Mouse (Mus musculus) spleen, postnatal 14 days (tissue): ENCODE results near the gene Iqch.

Experiments used
- DNase-seq, 2 experiments: peaks; one replicate each; pipeline ENCODE4 v3.0.0; 2021 to 2022; ENCODE audit warnings: low spot score in 2 of 2

The Iqch gene

DNA sequence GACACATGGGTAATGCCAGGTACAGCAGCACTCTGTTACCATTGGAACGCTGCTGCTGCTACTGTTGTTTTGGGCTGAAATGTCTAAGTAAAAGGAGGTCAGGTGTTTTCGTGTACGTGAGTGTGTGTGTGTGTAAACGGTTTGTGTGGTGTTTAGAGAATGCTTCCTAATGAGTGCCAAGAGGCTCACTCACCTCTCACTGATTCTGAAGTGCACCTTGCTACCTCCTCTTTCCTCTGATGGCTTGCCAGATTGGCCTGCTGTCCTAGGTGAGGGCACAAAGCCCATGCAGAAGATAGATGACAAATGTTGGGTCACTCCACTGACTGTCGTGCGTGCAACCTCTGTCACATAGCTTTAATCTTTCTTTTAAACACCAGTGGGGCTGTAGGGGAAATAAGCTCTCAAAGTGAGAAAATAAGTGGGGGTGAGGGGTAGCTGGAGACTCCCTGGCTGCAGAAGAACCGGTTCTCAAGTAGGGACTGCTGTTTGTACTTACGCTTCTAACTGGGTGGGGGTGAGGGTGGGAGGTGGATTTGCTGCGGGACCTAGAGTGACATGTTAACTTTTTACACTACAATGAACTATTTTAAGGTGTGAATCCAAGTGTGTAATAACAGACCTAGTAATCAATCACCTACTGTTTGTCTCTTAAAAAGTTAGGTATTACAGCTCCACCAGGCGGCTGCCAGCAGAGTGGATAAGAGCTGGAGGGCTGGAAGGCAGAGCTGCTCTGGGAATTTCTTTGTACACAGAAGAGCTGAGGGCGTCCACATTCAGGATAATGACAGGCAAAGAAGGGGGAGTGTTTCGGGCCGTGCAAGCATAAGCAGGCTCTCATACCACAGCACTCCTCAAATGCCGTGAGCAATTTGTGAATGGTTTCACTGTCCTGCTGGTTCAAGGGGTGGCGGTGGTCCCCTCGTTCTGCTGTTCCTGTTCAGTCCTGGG, 10.5 kb upstream of the Iqch start:
- no peak for DNase-seq

DNA sequence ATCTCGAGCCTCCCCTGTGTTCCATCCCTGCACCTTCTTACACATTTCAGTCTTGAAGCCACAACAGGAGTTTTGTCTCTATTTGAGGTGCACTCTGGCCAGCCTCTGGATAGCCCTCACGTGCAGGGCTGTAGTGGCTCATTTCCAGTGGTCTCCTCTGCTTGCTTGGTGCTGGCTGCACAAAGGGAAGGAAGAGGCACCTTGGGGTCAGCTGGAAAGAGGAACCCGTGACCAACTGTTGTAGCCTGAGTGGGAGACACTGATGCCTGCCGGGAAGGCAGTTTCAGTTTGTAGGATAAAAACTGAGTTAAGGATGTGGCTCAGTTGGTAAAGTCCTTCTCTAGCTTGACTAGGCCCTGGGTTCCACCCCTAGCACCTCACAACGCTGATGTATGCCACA, 9.7 kb upstream of the Iqch start:
- DNase-seq, result no peak

DNA sequence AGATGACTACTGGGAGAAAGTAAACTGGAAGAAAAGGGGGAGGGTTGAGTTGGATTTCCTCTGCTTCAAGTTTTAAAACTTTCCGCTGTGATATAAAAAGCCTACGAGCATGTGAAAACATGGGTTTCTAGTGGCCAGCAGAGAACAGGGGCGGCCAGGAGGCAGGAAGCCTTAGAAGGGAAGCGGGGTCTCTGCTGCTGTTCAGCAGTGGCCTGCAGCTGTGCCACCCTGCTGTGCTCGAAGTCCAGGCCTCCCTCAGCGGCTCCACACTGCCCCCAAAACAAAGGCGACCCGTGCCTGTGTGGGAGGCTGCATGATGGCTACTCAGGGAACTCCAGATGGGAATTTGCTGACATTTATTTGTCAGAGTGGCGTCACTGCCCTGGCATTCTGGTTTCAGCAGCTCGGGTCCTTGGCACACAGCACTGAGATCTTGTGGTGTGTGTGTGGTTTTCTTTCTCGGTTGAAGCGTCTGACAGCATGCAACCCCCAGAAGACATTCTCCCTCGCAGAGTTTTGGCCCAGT, 8.6 kb upstream of the Iqch start:
- DNase-seq, result no peak

DNA sequence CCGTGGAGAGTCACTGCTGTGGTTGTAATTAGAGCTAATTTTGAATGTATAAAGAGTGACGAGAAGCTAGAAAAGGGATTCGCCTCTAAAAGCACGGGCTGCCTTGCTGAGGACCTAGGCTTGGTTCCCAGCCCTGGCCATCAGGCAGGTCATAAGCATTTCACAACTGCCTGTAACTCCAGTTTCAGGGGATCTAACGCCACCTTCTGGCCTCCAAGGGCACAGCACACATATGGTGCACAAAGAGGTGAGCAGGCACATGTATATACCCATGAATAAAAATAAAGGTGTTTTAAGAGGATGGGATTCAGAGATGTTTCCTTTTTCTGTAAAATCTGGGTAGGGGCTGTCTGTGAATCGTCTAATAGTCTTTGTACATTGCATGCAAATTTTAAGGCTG, 7.9 kb upstream of the Iqch start:
- no peak for DNase-seq

DNA sequence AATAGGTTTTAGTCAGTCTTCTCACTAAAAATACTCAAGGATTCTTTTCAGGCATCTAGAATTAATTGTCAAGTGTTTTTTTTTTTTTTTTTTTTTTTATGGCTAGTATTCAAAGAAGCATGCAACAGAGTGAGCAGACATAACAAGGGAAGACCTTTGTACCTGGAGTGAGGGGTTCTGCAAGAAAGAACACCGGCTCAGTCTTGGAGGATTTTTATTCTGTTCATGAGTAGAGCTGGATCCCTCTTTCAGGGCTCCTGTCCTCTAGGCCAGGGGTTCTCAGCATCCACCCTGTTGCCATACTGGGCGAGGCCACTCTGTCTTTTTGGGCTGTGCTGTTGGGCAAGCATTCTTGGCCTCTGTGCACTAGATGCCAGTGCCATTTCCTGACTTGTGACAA, 7.5 kb upstream of the Iqch start:
- DNase-seq, result no peak

DNA sequence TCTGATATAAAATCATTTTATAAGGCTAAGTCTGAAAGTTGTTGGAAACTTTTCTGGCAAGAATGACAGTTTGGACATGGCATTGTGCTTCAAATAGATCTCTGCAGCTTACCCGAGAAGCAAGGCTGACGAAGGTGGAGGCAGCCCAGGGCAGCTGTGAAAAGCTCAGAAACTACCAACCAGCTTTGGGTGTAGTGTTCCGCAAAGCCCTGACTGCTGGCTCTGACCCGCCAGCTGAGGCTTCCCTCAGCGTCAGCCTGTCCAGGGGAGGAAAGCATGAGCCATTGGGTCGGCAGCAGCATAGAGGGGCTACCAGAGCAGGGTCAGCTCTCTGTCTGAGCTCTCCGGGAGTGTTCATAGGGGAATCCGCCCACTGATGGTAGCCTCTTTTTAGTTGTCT, 7.0 kb upstream of the Iqch start:
- DNase-seq, result no peak

DNA sequence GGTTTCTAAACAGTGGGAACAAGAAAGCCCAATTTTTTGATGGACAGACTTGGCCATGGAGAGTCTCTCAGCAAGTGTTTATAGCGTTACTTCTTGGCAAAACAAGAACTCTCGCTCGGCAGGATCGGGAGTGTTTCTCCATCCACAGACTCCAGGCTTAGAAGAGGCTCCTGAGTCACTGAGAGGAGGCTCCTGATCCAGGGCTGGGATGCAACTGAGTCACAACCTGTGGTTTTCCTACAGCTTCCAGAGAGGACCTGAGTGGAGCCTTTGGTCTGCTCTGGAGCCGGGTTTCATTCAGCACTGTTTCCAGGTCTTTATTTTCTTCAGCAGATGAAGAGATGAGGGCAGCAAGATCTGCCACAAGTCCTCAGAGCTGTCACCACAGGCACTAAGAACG, 5.7 kb upstream of the Iqch start:
- DNase-seq, result no peak

DNA sequence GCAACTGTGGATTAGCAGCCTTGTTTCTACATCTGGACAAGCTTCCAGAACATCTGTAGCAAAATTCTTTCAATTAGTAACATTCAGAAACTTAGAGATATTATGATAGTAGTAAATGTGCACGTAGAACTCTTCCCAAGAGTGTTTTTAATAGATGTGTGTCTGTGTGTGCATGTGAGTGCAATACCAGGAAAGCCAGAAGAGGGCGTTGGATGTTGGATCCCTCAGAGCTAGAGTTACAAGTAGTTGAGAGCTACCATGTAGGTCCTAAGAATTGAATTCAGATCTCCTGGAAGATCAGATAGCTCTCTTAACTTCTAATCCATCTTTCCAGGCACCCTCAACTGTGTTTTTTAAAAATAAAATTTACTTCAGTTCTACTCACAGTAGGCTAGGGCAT, 4.3 kb upstream of the Iqch start:
- no peak for DNase-seq

DNA sequence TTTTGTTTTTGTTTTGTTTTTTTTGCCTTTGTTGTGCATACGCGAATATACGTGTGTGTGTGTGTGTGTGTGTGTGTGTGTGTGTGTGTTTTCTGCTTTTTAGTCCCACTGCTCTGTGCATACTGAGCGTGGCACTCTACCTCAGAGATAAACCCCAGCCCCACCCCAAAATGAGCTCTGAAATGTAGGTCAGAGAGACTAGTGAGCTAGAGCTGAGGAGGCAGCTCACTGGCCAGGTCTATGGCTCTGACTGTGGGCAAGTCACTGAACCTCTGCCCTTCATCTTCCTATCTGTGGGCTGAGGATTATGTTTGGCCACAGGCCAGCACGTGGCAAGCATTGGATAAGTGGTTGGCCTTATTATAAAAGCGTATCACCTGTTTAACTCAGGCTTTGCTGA, 1.6 kb upstream of the Iqch start:
- DNase-seq, result peak in 1 of 2 experiments; percentile 9

DNA sequence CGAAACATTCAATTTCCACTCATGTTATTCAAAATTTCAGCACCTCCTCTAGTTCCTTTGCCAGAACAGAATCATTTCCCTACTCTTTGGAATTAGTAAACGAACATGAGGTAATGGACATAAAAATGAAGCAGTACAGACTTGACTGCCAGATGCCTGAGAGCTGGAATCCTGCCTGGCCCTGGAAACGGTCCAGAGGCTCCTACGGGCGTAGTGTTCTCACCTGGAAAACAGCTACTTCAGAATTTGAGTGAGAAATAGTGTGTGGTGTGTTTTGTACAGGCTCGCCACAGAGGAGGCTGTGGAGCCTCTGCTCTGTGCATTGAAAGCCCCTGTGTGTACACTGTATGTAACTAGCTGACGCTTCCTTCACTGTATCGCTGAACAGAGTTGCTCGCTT, 5.6 kb downstream of the Iqch start:
- DNase-seq, result no peak

DNA sequence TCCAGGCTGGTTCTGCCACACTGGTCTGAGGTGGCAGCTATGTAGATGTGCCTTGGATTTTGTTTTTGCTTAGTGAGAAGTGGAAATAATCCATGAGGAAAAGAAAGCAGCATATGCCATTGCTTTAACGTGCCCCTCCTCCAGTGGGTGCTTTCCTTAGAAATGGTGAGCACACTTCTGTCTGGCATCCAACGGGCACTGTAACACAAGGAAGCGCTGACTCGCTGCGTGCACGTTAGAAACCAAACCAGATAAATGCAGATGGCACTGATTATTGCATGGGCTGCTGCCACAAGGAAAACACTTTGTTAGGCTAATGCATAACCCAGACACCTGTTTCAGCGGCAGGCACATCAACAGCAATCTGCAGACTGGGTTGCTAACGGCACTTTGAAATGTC, 6.6 kb downstream of the Iqch start:
- no peak for DNase-seq

DNA sequence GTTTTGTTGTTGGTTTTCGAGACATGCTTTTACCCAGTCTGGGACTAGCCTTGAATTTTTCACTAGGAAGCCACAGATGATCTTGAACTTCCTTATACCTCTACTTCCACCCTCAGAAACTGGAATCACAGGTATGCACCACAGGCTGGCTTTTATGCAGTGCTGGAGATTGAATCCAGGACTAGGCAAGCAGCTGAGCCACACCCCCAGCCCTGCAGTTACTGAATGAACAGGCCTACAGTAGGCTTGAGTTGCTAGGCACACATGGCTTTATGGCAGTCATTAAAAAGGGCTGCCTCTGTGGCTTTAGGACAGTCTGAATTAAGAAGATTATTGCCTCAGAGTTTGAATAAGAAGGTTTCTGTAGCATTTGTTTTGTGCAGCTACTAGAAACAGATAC, 7.3 kb downstream of the Iqch start:
- DNase-seq, result no peak

DNA sequence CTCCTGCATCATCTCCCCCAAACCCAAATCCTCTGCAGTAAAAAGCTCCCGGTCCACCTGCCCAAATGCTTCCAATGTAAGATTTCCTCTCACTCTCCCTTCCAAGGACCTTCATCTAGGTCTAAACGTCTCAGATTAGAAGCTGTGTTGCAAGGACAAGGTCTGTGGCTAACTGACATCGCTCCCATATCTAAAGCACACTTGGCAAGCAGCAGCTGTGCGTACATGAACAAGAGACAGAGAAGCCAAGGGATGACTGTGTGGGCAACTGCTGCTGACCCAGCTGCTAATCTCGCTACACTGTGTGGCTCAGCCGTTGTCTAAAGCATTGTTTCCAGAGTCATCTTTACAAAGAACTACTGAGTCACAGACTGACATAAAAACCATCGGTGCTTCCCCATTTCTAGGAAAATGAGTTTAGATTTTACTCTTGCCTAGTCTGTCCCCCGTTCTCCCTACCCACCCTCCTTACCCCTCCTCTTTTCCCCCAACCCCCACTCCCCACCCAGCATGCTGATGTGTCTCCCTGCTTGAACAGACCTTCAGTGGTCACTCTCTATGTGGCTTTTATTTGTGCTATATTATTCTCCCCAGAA, 10.5 kb downstream of the Iqch start:
- DNase-seq, result no peak

DNA sequence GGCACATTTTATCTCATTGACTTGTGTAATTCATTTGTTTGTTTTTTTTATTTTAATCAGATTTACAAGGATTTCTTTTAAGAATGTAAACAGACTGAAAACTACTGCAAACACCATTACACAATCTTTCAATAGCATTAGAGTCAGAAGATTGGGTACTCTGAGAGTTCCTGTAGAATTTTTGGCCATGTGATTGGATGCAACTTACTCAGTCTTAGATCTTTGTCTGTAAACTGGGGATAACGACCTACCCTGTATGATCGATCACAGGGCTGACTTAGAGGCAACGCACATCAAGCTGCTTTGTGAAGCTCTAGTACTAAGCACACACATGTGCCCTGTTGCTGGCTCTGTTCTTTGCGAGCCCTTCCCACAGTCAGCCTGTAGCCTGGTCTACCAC, 11.7 kb downstream of the Iqch start:
- no peak for DNase-seq

DNA sequence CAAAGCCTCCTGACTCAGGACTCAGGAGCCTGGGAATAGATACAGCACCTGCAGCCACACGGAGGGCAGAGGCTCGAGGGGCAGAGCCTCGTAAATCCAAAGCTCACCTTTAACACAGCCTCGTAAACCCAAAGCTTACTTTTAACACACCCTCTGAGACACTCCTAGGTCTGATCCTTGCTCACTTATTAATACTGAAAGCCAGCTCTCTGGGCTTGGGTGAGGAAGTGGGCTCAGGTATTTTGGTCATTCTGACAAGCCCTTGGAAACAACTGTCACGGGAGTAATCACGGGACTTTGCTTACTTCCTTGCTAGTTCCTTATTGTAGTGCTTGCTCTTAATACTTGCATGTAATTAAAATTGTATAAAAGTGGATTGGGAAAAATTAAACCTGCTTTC, 13.1 kb downstream of the Iqch start:
- no peak for DNase-seq

DNA sequence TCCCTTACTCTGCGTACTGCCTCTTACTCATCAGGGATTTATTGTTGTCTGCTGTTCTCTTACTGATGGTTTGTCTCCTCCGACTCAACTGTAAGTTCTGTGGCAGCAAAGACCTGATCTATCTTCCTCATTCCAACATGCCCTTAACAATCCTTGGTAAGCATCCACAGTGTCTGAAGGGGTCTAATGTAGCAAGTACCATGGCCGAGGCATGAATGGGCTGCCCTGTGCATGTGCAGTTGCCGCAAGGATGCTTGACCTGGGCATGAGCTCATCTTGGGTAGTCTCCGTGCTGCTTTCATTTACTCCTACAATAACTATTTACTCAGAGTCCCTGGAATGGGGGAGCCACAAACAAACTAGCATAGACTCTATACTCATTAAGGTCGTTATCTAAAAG, 17.0 kb downstream of the Iqch start:
- DNase-seq, result no peak

DNA sequence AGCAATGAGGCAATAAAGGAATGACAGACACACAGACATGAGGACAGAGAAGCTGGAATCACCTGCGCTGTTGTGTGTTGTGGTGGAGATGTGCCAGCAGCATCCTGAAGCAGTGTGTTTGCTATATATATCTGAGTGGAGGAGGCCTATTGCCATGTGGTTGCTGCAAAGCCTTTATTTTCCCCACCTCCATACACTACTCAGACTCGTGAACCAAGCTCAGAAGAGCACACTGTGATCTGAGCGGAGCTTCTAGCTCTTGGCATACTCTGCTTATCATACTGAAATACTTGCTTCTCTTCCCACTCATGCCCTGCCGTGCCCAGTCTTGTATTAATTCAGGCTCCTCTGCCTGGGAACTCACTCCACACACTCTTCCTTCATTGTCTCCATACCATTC, 20.5 kb downstream of the Iqch start:
- no peak for DNase-seq

DNA sequence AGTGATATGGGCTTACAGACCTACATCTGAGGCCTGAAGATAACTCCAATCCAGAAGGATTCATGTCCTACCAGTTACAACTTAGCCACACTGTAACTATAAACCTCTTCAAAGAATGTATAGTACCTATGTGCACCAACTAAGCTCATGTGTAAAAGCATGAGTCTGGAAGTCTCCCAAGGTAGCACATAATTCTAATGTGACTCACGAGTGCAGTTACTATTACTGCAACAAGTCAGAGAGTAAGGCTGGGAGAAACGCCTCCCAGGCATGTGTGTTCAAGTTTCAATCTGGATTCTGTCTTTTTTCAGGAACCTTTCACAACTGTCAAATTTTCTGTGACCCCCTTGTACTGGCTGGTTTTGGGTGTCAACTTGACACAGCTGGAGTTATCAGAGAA, 22.2 kb downstream of the Iqch start:
- DNase-seq, result no peak

DNA sequence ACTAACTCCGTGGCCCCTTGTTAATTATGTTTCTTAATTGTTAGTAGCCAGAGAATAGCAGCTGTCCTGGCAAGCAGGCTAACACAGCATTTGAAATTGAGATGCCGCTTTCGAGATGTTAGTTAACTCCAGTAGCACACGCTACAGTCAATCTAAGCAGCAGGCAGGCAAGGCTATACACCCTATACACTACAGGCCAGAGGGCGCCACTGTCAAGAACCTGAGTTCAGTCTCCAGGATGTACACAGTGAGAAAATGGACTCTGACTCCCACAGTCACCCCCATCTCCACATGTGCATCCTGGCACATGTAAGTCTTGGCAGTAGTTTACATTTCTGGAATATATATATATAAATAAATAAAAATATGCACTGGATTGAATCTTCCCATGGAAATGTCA, 22.6 kb downstream of the Iqch start:
- DNase-seq, result no peak

DNA sequence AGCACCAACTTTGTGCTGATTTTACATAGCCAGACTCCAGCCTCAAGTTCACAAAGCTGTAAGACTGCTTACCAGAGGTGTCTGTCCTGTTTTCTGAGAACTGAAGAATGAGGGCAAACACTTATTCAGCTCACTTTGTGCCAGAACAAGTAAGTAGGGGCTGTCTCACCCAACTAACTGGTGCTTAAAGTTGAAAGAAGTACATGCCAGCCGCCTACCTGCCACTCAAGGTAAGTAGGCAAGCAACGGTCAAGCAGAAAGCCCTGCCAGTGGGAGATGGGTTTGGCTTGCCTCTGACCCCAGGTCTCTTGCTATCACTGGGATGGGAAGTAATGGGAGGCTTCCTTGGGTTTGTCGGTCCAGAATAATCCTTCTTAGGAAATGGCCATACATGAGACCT, 24.8 kb downstream of the Iqch start:
- no peak for DNase-seq

DNA sequence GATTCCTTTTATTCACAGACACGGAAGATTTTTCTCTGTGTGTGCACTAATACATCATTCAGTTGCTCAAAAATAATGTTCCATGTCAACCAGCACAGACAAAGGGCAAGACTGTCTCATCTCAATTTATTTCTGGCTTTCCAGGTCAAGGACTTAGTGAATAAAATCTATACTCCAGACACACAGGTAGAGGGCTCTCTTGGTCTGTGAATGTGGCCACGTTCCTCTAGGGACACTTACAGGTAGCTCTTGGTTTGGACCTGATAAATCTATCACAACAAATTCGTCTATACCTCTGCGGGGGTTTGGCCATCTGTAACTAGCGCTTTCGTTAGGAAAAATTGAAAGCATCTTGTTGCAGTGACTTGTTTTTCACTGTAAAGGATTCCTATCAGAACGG, 29.4 kb downstream of the Iqch start:
- no peak for DNase-seq

DNA sequence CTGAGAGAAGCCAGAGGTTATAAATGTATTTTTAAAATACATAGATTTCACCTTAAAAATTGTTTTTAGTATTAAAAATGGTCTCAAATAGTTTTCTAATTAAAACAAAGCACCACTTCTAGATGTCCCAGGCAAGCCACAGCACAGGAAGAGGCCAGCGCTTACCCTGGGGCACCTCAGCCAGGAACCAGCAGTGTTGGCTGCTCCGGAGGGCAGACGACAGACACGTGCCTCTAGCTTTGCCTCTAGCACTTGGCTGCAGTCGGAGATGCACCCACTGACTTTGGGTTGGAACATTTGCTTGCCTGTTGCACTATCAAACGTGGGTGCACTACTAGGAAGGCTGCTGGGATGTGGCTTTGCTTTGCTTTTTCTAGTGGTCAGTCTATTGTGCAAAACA, 30.4 kb downstream of the Iqch start:
- no peak for DNase-seq

DNA sequence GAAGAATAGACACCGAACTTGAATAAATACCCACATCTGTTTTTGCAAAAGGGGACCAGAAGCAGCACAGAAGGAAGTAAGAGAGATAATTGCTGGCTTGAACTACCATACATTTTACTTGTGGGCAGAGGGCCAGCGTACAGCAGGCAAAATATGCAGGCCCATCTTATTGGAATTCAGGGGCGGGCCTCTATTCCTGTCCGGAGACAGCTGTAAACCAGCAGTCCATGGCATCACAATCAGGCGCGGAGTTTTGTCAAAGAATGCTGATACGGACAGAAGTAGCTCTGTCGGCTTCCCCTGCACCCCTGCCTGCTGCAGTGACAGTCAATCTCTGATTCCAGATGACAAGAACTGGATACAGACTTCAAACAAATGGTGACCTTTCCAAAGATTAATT, 33.5 kb downstream of the Iqch start:
- no peak for DNase-seq
